Mouse (Mus musculus): ENCODE measurements around the gene Vmn1r56. TPM values are rescaled to one million over a fixed set of nuclear protein-coding genes. Genes with fewer than 3 reads are reported as not detected.
"Not testable (repeated sequence)": the region's sequence is repeated elsewhere in the genome, so short reads cannot be mapped to it uniquely, and the experiment has no call there.

Vmn1r56 gene
- not detected in 2 replicates for polyA plus RNA-seq (2012; rRNA removed)

DNA sequence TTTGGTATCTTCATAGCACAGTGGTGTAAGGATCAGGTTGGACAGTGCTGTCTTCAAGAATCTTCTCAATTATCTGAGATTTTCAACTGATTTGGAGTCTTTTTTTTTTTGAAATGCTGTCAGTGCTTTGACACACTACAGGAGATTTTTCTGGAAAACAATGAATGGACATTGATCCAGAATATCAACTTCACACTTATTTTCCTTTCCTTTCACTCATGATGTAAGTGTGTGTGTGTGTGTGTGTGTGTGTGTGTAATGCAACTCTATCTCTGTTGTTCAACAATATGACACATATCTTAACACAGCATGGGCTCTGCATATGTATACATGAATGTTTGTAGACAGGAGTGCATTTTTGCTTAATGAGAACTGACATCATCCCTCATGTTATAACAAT, at the start of gene Vmn1r56:
Gene Vmn1r56 (minus strand): TSS at position 101 of the 400 bp plus-strand sequence.
- H3K4me3 ChIP-seq (ENCODE audit: insufficient read depth, low read length); H3K4me1 ChIP-seq (ENCODE audit: control insufficient read depth, insufficient read depth, low read length); H3K27ac ChIP-seq (ENCODE audit: insufficient read depth, low read length): not testable (repeated sequence)

GRCm38 (mm10) chr7:5218193-5218592, 21.6 kb upstream of the Vmn1r56 start, which contains the start of gene Vmn1r57:
TSS of gene Vmn1r57 (plus strand) at chr7:5218493.
- not testable (repeated sequence) for H3K4me3 ChIP-seq (ENCODE audit: insufficient read depth, low read length); H3K4me1 ChIP-seq (ENCODE audit: control insufficient read depth, insufficient read depth, low read length); H3K27ac ChIP-seq (ENCODE audit: insufficient read depth, low read length)

- H3K4me1 ChIP-seq (ENCODE audit: control insufficient read depth, insufficient read depth, low read length); H3K27ac ChIP-seq (ENCODE audit: insufficient read depth, low read length): not testable (repeated sequence)
Observed at GRCm38 (mm10) chr7:5149570-5149969, 47.0 kb downstream of the Vmn1r56 start, which contains the start of gene Vmn1r55. TSS of gene Vmn1r55 (minus strand) at chr7:5149670.

More at GRCm38 (mm10) chr7:5149570-5149969, 47.0 kb downstream of the Vmn1r56 start, which contains the start of gene Vmn1r55:
- H3K4me3 ChIP-seq (ENCODE audit: insufficient read depth, low read length): not testable (repeated sequence)

Other genes with a start within 250 kb of the Vmn1r56 start
- gene Sbk2, start 232.3 kb downstream of the Vmn1r56 start, polyA plus RNA-seq (2012; rRNA removed): 0.32 and 0.48 TPM in 2 replicates
- 1.2 TPM in 2 replicates for gene Sbk3, start 225.6 kb downstream of the Vmn1r56 start, polyA plus RNA-seq (2012; rRNA removed)
- 38.0 and 39.2 TPM in 2 replicates for gene Zfp579, start 200.6 kb downstream of the Vmn1r56 start, polyA plus RNA-seq (2012; rRNA removed)
- gene Zfp524, start 182.3 kb downstream of the Vmn1r56 start, polyA plus RNA-seq (2012; rRNA removed): 15.3 and 15.6 TPM in 2 replicates
- gene Fiz1, start 182.1 kb downstream of the Vmn1r56 start, polyA plus RNA-seq (2012; rRNA removed): 21.5 TPM in 2 replicates
- not detected in 2 replicates for gene Gm44973, start 181.3 kb downstream of the Vmn1r56 start, polyA plus RNA-seq (2012; rRNA removed)
- 28.7 and 30.0 TPM in 2 replicates for gene Zfp865, start 176.4 kb downstream of the Vmn1r56 start, polyA plus RNA-seq (2012; rRNA removed)
- 68.6 and 70.2 TPM in 2 replicates for gene Ccdc106, start 176.2 kb downstream of the Vmn1r56 start, polyA plus RNA-seq (2012; rRNA removed)
- not detected in 2 replicates for gene 4632433K11Rik, start 162.6 kb downstream of the Vmn1r56 start, polyA plus RNA-seq (2012; rRNA removed)
- 5.7 and 6.5 TPM in 2 replicates for gene Zfp784, start 158.3 kb downstream of the Vmn1r56 start, polyA plus RNA-seq (2012; rRNA removed)
- 34.4 and 36.9 TPM in 2 replicates for gene Zfp580, start 145.2 kb downstream of the Vmn1r56 start, polyA plus RNA-seq (2012; rRNA removed)
- gene U2af2, start 134.6 kb downstream of the Vmn1r56 start, polyA plus RNA-seq (2012; rRNA removed): 184 TPM in 2 replicates
- 420 and 464 TPM in 2 replicates for gene Epn1, start 116.5 kb downstream of the Vmn1r56 start, polyA plus RNA-seq (2012; rRNA removed)
- gene Rfpl4, start 79.8 kb downstream of the Vmn1r56 start, polyA plus RNA-seq (2012; rRNA removed): not detected in 2 replicates
- gene Rasl2-9, start 70.8 kb downstream of the Vmn1r56 start, polyA plus RNA-seq (2012; rRNA removed): 0.27 and 0.36 TPM in 2 replicates
- gene Vmn1r55, start 47.1 kb downstream of the Vmn1r56 start, polyA plus RNA-seq (2012; rRNA removed): not detected in 2 replicates
- gene Vmn1r57, start 21.7 kb upstream of the Vmn1r56 start, polyA plus RNA-seq (2012; rRNA removed): not detected in 2 replicates
- gene Gm5065, start 153.8 kb upstream of the Vmn1r56 start, polyA plus RNA-seq (2012; rRNA removed): not detected in 2 replicates
- not detected in 2 replicates for gene Nlrp2, start 154.3 kb upstream of the Vmn1r56 start, polyA plus RNA-seq (2012; rRNA removed)
- not detected in 2 replicates for gene Vmn1r58, start 216.6 kb upstream of the Vmn1r56 start, polyA plus RNA-seq (2012; rRNA removed)

All from cortical plate, adult 2 months (tissue).